Mouse (Mus musculus): ENCODE results near the gene Rnf40. TPM values are rescaled to one million over a fixed set of nuclear protein-coding genes. Genes with fewer than 3 reads are reported as not detected.

Rnf40 gene
- total and polyA plus RNA-seq, 2 experiments from 2014 or later, result 33.6 to 36.2 TPM

DNA sequence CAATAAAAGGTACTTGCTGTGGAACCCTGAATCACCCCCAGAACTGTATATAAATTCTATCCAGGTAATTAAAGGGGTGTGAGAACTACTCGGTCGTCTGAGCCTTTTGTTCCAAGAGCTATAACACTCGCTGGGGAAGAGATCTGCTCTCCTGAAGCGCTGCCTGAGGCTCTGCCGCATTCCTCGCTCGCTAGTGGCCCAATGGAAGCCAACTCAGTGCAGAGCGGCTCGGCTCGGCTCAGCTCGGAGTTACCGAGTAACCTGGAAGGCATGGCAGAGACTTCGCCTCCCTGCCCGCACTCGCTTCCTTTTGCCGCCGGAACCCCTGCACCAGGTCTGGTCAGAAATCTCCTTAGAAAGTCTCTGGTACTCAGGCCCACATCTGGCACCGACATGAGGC lies 63.5 kb downstream of the Rnf40 start:
- no peak overlapping the region for H3K4me3 ChIP-seq (ENCODE audit: low read length)
- H3K4me1 ChIP-seq (ENCODE audit: insufficient read depth, low read length), result no peaks in the 10 kb centered on the region
- no peaks in the 10 kb centered on the region for H3K36me3 ChIP-seq (ENCODE audit: insufficient read depth, low read length)
- no peak for ATAC-seq
- no peak overlapping the region for H3K9ac ChIP-seq (replicated peaks; ENCODE audit: low read length)
- no peak for TF ChIP-seq CTCF (IDR thresholded peaks at IDR 0.05; ENCODE audit: low read depth)
- no peaks in the 10 kb centered on the region for H3K9me3 ChIP-seq (ENCODE audit: low read length)
- no peak overlapping the region for H3K27ac ChIP-seq
- peak overlapping the region; percentile 28; the same call in 1 of the 2 replicates for H3K4me2 ChIP-seq (ENCODE audit: low read depth, low read length)
- no peak for DNase-seq (ENCODE audit: low spot score)
- WGBS, result 13% methylated on average over 18 of the region's 18 CpGs
- H3K27me3 ChIP-seq (ENCODE audit: insufficient read depth, low read length), result no peaks in the 10 kb centered on the region

- Histone ChIP-seq H3K27me3 (ENCODE audit: insufficient read depth, low read length) (no peaks in the 10 kb centered on the region), H3K4me1 (ENCODE audit: insufficient read depth, low read length) (no peaks in the 10 kb centered on the region), H3K36me3 (ENCODE audit: insufficient read depth, low read length) (no peaks in the 10 kb centered on the region), H3K9ac (replicated peaks; ENCODE audit: low read length) (no peak overlapping the region), H3K4me3 (ENCODE audit: low read length) (no peak overlapping the region), H3K9me3 (ENCODE audit: low read length) (no peaks in the 10 kb centered on the region), H3K27ac (no peak overlapping the region), H3K4me2 (ENCODE audit: low read depth, low read length) (no peak overlapping the region)
- 66% methylated on average over 10 of the region's 10 CpGs for WGBS
- TF ChIP-seq CTCF (IDR thresholded peaks at IDR 0.05; ENCODE audit: low read depth), result no peak
- no peak for DNase-seq (ENCODE audit: low spot score)
- no peak for ATAC-seq
Measured at GRCm38 (mm10) chr7:127654318-127654717, 65.8 kb downstream of the Rnf40 start.

Other genes with a start within 250 kb of the Rnf40 start
- 47.7 and 53.6 TPM in 2 replicates for gene Zfp768, start 243.2 kb upstream of the Rnf40 start, total RNA-seq (2014; rRNA removed)
- gene Zfp768, start 243.2 kb upstream of the Rnf40 start, polyA plus RNA-seq (2015; fragmentation: Nextera tagmentation; extraction: Ambion mirVana), result 13.4 and 15.7 TPM in 2 replicates
- 7.9 and 10.0 TPM in 2 replicates for gene Zfp747, start 212.7 kb upstream of the Rnf40 start, total RNA-seq (2014; rRNA removed)
- 4.0 and 4.5 TPM in 2 replicates for gene Zfp747, start 212.7 kb upstream of the Rnf40 start, polyA plus RNA-seq (2015; fragmentation: Nextera tagmentation; extraction: Ambion mirVana)
- 2.7 and 5.5 TPM in 2 replicates for gene 9130019O22Rik, start 201.6 kb upstream of the Rnf40 start, total RNA-seq (2014; rRNA removed)
- gene 9130019O22Rik, start 201.6 kb upstream of the Rnf40 start, polyA plus RNA-seq (2015; fragmentation: Nextera tagmentation; extraction: Ambion mirVana), result 1.2 and 1.8 TPM in 2 replicates
- gene E430018J23Rik, start 195.1 kb upstream of the Rnf40 start, total RNA-seq (2014; rRNA removed), result 13.8 and 15.5 TPM in 2 replicates
- gene E430018J23Rik, start 195.1 kb upstream of the Rnf40 start, polyA plus RNA-seq (2015; fragmentation: Nextera tagmentation; extraction: Ambion mirVana), result 1.8 and 2.2 TPM in 2 replicates
- gene Zfp764, start 181.9 kb upstream of the Rnf40 start, total RNA-seq (2014; rRNA removed), result 4.0 and 5.0 TPM in 2 replicates
- gene Zfp764, start 181.9 kb upstream of the Rnf40 start, polyA plus RNA-seq (2015; fragmentation: Nextera tagmentation; extraction: Ambion mirVana), result 2.7 and 3.0 TPM in 2 replicates
- 15.0 and 22.1 TPM in 2 replicates for gene Zfp688, start 166.7 kb upstream of the Rnf40 start, total RNA-seq (2014; rRNA removed)
- gene Zfp688, start 166.7 kb upstream of the Rnf40 start, polyA plus RNA-seq (2015; fragmentation: Nextera tagmentation; extraction: Ambion mirVana), result 31.7 and 33.2 TPM in 2 replicates
- gene Zfp689, start 139.6 kb upstream of the Rnf40 start, total RNA-seq (2014; rRNA removed), result 8.6 and 9.4 TPM in 2 replicates
- gene Zfp689, start 139.6 kb upstream of the Rnf40 start, polyA plus RNA-seq (2015; fragmentation: Nextera tagmentation; extraction: Ambion mirVana), result 7.7 and 7.9 TPM in 2 replicates
- gene Prr14, start 129.2 kb upstream of the Rnf40 start, total RNA-seq (2014; rRNA removed), result 57.2 and 58.5 TPM in 2 replicates
- gene Prr14, start 129.2 kb upstream of the Rnf40 start, polyA plus RNA-seq (2015; fragmentation: Nextera tagmentation; extraction: Ambion mirVana), result 27.0 and 31.4 TPM in 2 replicates
- 36.6 and 40.7 TPM in 2 replicates for gene Fbrs, start 109.6 kb upstream of the Rnf40 start, total RNA-seq (2014; rRNA removed)
- 10.4 and 12.1 TPM in 2 replicates for gene Fbrs, start 109.6 kb upstream of the Rnf40 start, polyA plus RNA-seq (2015; fragmentation: Nextera tagmentation; extraction: Ambion mirVana)
- 49.0 and 174 TPM in 2 replicates for gene Srcap, start 76.8 kb upstream of the Rnf40 start, total RNA-seq (2014; rRNA removed)
- 29.4 and 29.7 TPM in 2 replicates for gene Srcap, start 76.8 kb upstream of the Rnf40 start, polyA plus RNA-seq (2015; fragmentation: Nextera tagmentation; extraction: Ambion mirVana)
- 18.9 and 27.6 TPM in 2 replicates for gene Gm42715, start 69.2 kb upstream of the Rnf40 start, total RNA-seq (2014; rRNA removed)
- 11.1 and 11.2 TPM in 2 replicates for gene Gm42715, start 69.2 kb upstream of the Rnf40 start, polyA plus RNA-seq (2015; fragmentation: Nextera tagmentation; extraction: Ambion mirVana)
- gene Tmem265, start 27.4 kb upstream of the Rnf40 start, total RNA-seq (2014; rRNA removed), result 5.7 and 20.5 TPM in 2 replicates
- gene Tmem265, start 27.4 kb upstream of the Rnf40 start, polyA plus RNA-seq (2015; fragmentation: Nextera tagmentation; extraction: Ambion mirVana), result 7.1 and 9.2 TPM in 2 replicates
- gene Phkg2, start 15.4 kb upstream of the Rnf40 start, total RNA-seq (2014; rRNA removed), result 63.1 and 71.4 TPM in 2 replicates
- gene Phkg2, start 15.4 kb upstream of the Rnf40 start, polyA plus RNA-seq (2015; fragmentation: Nextera tagmentation; extraction: Ambion mirVana), result 58.2 and 65.0 TPM in 2 replicates
- 9.0 and 10.9 TPM in 2 replicates for gene Ccdc189, start 172 bp upstream of the Rnf40 start, total RNA-seq (2014; rRNA removed)
- 9.2 and 11.2 TPM in 2 replicates for gene Ccdc189, start 172 bp upstream of the Rnf40 start, polyA plus RNA-seq (2015; fragmentation: Nextera tagmentation; extraction: Ambion mirVana)
- gene Zfp629, start 27.0 kb downstream of the Rnf40 start, total RNA-seq (2014; rRNA removed), result 36.2 and 40.0 TPM in 2 replicates
- 12.1 and 12.3 TPM in 2 replicates for gene Zfp629, start 27.0 kb downstream of the Rnf40 start, polyA plus RNA-seq (2015; fragmentation: Nextera tagmentation; extraction: Ambion mirVana)
- 86.8 and 105 TPM in 2 replicates for gene Bcl7c, start 120.2 kb downstream of the Rnf40 start, total RNA-seq (2014; rRNA removed)
- 48.8 and 50.9 TPM in 2 replicates for gene Bcl7c, start 120.2 kb downstream of the Rnf40 start, polyA plus RNA-seq (2015; fragmentation: Nextera tagmentation; extraction: Ambion mirVana)
- 9.0 and 10.7 TPM in 2 replicates for gene Ctf1, start 124.0 kb downstream of the Rnf40 start, total RNA-seq (2014; rRNA removed)
- 3.8 and 4.0 TPM in 2 replicates for gene Ctf1, start 124.0 kb downstream of the Rnf40 start, polyA plus RNA-seq (2015; fragmentation: Nextera tagmentation; extraction: Ambion mirVana)
- not detected in 2 replicates for gene Ctf2, start 143.4 kb downstream of the Rnf40 start, total RNA-seq (2014; rRNA removed)
- 0.13 TPM in 1 of 2 replicates, not detected in the other for gene Ctf2, start 143.4 kb downstream of the Rnf40 start, polyA plus RNA-seq (2015; fragmentation: Nextera tagmentation; extraction: Ambion mirVana)
- gene Fbxl19, start 155.8 kb downstream of the Rnf40 start, total RNA-seq (2014; rRNA removed), result 191 and 192 TPM in 2 replicates
- gene Fbxl19, start 155.8 kb downstream of the Rnf40 start, polyA plus RNA-seq (2015; fragmentation: Nextera tagmentation; extraction: Ambion mirVana), result 6.8 and 7.0 TPM in 2 replicates
- gene Orai3, start 181.0 kb downstream of the Rnf40 start, total RNA-seq (2014; rRNA removed), result 20.0 and 35.8 TPM in 2 replicates
- 10.8 and 11.3 TPM in 2 replicates for gene Orai3, start 181.0 kb downstream of the Rnf40 start, polyA plus RNA-seq (2015; fragmentation: Nextera tagmentation; extraction: Ambion mirVana)
- 17.8 and 18.2 TPM in 2 replicates for gene Setd1a, start 187.9 kb downstream of the Rnf40 start, total RNA-seq (2014; rRNA removed)
- 10.5 and 16.0 TPM in 2 replicates for gene Setd1a, start 187.9 kb downstream of the Rnf40 start, polyA plus RNA-seq (2015; fragmentation: Nextera tagmentation; extraction: Ambion mirVana)
- gene Gm49388, start 196.8 kb downstream of the Rnf40 start, total RNA-seq (2014; rRNA removed), result 0.05 and 2.9 TPM in 2 replicates
- gene Gm49388, start 196.8 kb downstream of the Rnf40 start, polyA plus RNA-seq (2015; fragmentation: Nextera tagmentation; extraction: Ambion mirVana), result not detected in 2 replicates
- gene Hsd3b7, start 211.8 kb downstream of the Rnf40 start, total RNA-seq (2014; rRNA removed), result 11.0 and 12.1 TPM in 2 replicates
- gene Hsd3b7, start 211.8 kb downstream of the Rnf40 start, polyA plus RNA-seq (2015; fragmentation: Nextera tagmentation; extraction: Ambion mirVana), result 10.3 and 11.3 TPM in 2 replicates
- gene Stx4a, start 235.5 kb downstream of the Rnf40 start, total RNA-seq (2014; rRNA removed), result 4.0 and 9.6 TPM in 2 replicates
- gene Stx4a, start 235.5 kb downstream of the Rnf40 start, polyA plus RNA-seq (2015; fragmentation: Nextera tagmentation; extraction: Ambion mirVana), result 28.4 and 31.8 TPM in 2 replicates
- gene Stx1b, start 235.8 kb downstream of the Rnf40 start, total RNA-seq (2014; rRNA removed), result 69.7 and 72.7 TPM in 2 replicates
- 66.6 and 76.3 TPM in 2 replicates for gene Stx1b, start 235.8 kb downstream of the Rnf40 start, polyA plus RNA-seq (2015; fragmentation: Nextera tagmentation; extraction: Ambion mirVana)